Mouse (Mus musculus): ENCODE results near the gene Exph5. TPM values are rescaled to one million over a fixed set of nuclear protein-coding genes. Genes with fewer than 3 reads are reported as not detected.
A peak's percentile ranks its signal among the peaks of the same experiment; 100 is the strongest.

Exph5 gene
- polyA plus RNA-seq (2012; rRNA removed): 1.8 and 2.1 TPM in 2 replicates

- DNase-seq: peak; percentile 69
- WGBS: under 1% methylated on average over 11 of the region's 11 CpGs
- Histone ChIP-seq H3K27me3 (replicated peaks; ENCODE audit: control insufficient read depth, insufficient read depth, low read length) (no peaks in the 10 kb centered on the region), H3K4me3 (ENCODE audit: insufficient read depth, low read depth, low read length) (peak within 1 kb of the TSS; percentile 58), H3K4me1 (ENCODE audit: control insufficient read depth, insufficient read depth, low read length) (peaks cover 4% of the 10 kb centered on the region; the same call in 1 of the 2 replicates), H3K36me3 (ENCODE audit: control insufficient read depth, insufficient read depth, low read length) (no peaks in the 10 kb centered on the region), H3K27ac (ENCODE audit: insufficient read depth, low read depth, low read length) (peak within 1 kb of the TSS; percentile 21)
- TF ChIP-seq POLR2A (IDR thresholded peaks at IDR 0.05; ENCODE audit: low read depth, low read length): no peak
- no peak for TF ChIP-seq CTCF (conservative IDR thresholded peaks at IDR 0.05; ENCODE audit: insufficient read depth, insufficient read length, low read depth, low read length)
Measured at GRCm38 (mm10) chr9:53301269-53301720, at the start of gene Exph5. Gene Exph5, plus strand, starts transcription at chr9:53301670.

GRCm38 (mm10) chr9:53254368-53254767 lies 47.1 kb upstream of the Exph5 start:
- no peaks in the 10 kb centered on the region; the same call in 1 of the 2 replicates for H3K27me3 ChIP-seq (replicated peaks; ENCODE audit: control insufficient read depth, insufficient read depth, low read length)
- TF ChIP-seq CTCF (conservative IDR thresholded peaks at IDR 0.05; ENCODE audit: insufficient read depth, insufficient read length, low read depth, low read length) (peak; percentile 82), POLR2A (IDR thresholded peaks at IDR 0.05; ENCODE audit: low read depth, low read length) (no peak)
- no peaks in the 10 kb centered on the region for H3K36me3 ChIP-seq (ENCODE audit: control insufficient read depth, insufficient read depth, low read length)
- DNase-seq: peak; percentile 81
- 2% methylated on average over 4 of the region's 4 CpGs for WGBS
- H3K27ac ChIP-seq (ENCODE audit: insufficient read depth, low read depth, low read length): no peak overlapping the region
- H3K4me3 ChIP-seq (ENCODE audit: insufficient read depth, low read depth, low read length): no peak overlapping the region
- no peaks in the 10 kb centered on the region for H3K4me1 ChIP-seq (ENCODE audit: control insufficient read depth, insufficient read depth, low read length)

GRCm38 (mm10) chr9:53256690-53257305 lies 44.7 kb upstream of the Exph5 start:
- Histone ChIP-seq H3K4me3 (ENCODE audit: insufficient read depth, low read depth, low read length) (no peak overlapping the region), H3K27ac (ENCODE audit: insufficient read depth, low read depth, low read length) (no peak overlapping the region), H3K27me3 (replicated peaks; ENCODE audit: control insufficient read depth, insufficient read depth, low read length) (no peaks in the 10 kb centered on the region; the same call in 1 of the 2 replicates), H3K4me1 (ENCODE audit: control insufficient read depth, insufficient read depth, low read length) (no peaks in the 10 kb centered on the region), H3K36me3 (ENCODE audit: control insufficient read depth, insufficient read depth, low read length) (no peaks in the 10 kb centered on the region)
- WGBS: 84% methylated on average over 4 of the region's 4 CpGs
- no peak for DNase-seq
- TF ChIP-seq CTCF (conservative IDR thresholded peaks at IDR 0.05; ENCODE audit: insufficient read depth, insufficient read length, low read depth, low read length): no peak
- no peak for TF ChIP-seq POLR2A (IDR thresholded peaks at IDR 0.05; ENCODE audit: low read depth, low read length)

- no peak overlapping the region for H3K4me3 ChIP-seq (ENCODE audit: insufficient read depth, low read depth, low read length)
- H3K4me1 ChIP-seq (ENCODE audit: control insufficient read depth, insufficient read depth, low read length): no peaks in the 10 kb centered on the region
- no peaks in the 10 kb centered on the region for H3K27me3 ChIP-seq (replicated peaks; ENCODE audit: control insufficient read depth, insufficient read depth, low read length)
- TF ChIP-seq POLR2A (IDR thresholded peaks at IDR 0.05; ENCODE audit: low read depth, low read length) (no peak), CTCF (conservative IDR thresholded peaks at IDR 0.05; ENCODE audit: insufficient read depth, insufficient read length, low read depth, low read length) (no peak)
- DNase-seq: peak; percentile 10
- 21% methylated on average over 3 of the region's 3 CpGs for WGBS
- no peak overlapping the region for H3K27ac ChIP-seq (ENCODE audit: insufficient read depth, low read depth, low read length)
- H3K36me3 ChIP-seq (ENCODE audit: control insufficient read depth, insufficient read depth, low read length): no peaks in the 10 kb centered on the region
Measured at GRCm38 (mm10) chr9:53257772-53258171, 43.7 kb upstream of the Exph5 start.

- Histone ChIP-seq H3K4me1 (ENCODE audit: control insufficient read depth, insufficient read depth, low read length) (no peaks in the 10 kb centered on the region), H3K4me3 (ENCODE audit: insufficient read depth, low read depth, low read length) (no peak overlapping the region), H3K27ac (ENCODE audit: insufficient read depth, low read depth, low read length) (no peak overlapping the region), H3K36me3 (ENCODE audit: control insufficient read depth, insufficient read depth, low read length) (no peaks in the 10 kb centered on the region), H3K27me3 (replicated peaks; ENCODE audit: control insufficient read depth, insufficient read depth, low read length) (no peaks in the 10 kb centered on the region)
- no peak for DNase-seq
- TF ChIP-seq POLR2A (IDR thresholded peaks at IDR 0.05; ENCODE audit: low read depth, low read length) (no peak), CTCF (conservative IDR thresholded peaks at IDR 0.05; ENCODE audit: insufficient read depth, insufficient read length, low read depth, low read length) (no peak)
- WGBS: 41% methylated on average over 6 of the region's 6 CpGs
Measured at GRCm38 (mm10) chr9:53258199-53258598, 43.3 kb upstream of the Exph5 start.

GRCm38 (mm10) chr9:53264387-53264786 lies 37.1 kb upstream of the Exph5 start:
- H3K27me3 ChIP-seq (replicated peaks; ENCODE audit: control insufficient read depth, insufficient read depth, low read length): no peaks in the 10 kb centered on the region
- no peaks in the 10 kb centered on the region for H3K36me3 ChIP-seq (ENCODE audit: control insufficient read depth, insufficient read depth, low read length)
- H3K4me3 ChIP-seq (ENCODE audit: insufficient read depth, low read depth, low read length): no peak overlapping the region
- 52% methylated on average over 4 of the region's 4 CpGs for WGBS
- TF ChIP-seq CTCF (conservative IDR thresholded peaks at IDR 0.05; ENCODE audit: insufficient read depth, insufficient read length, low read depth, low read length) (no peak), POLR2A (IDR thresholded peaks at IDR 0.05; ENCODE audit: low read depth, low read length) (no peak)
- peaks cover 4% of the 10 kb centered on the region; the same call in 1 of the 2 replicates for H3K4me1 ChIP-seq (ENCODE audit: control insufficient read depth, insufficient read depth, low read length)
- DNase-seq: peak; percentile 40
- H3K27ac ChIP-seq (ENCODE audit: insufficient read depth, low read depth, low read length): peak overlapping the region; percentile 52; the same call in 1 of the 2 replicates

GRCm38 (mm10) chr9:53265589-53265988 lies 35.9 kb upstream of the Exph5 start:
- Histone ChIP-seq H3K4me3 (ENCODE audit: insufficient read depth, low read depth, low read length) (no peak overlapping the region), H3K36me3 (ENCODE audit: control insufficient read depth, insufficient read depth, low read length) (no peaks in the 10 kb centered on the region), H3K27me3 (replicated peaks; ENCODE audit: control insufficient read depth, insufficient read depth, low read length) (no peaks in the 10 kb centered on the region), H3K4me1 (ENCODE audit: control insufficient read depth, insufficient read depth, low read length) (peaks cover 4% of the 10 kb centered on the region; the same call in 1 of the 2 replicates), H3K27ac (ENCODE audit: insufficient read depth, low read depth, low read length) (no peak overlapping the region)
- TF ChIP-seq POLR2A (IDR thresholded peaks at IDR 0.05; ENCODE audit: low read depth, low read length) (no peak), CTCF (conservative IDR thresholded peaks at IDR 0.05; ENCODE audit: insufficient read depth, insufficient read length, low read depth, low read length) (no peak)
- WGBS: 73% methylated on average over 2 of the region's 2 CpGs
- DNase-seq: no peak

Measured in kidney, adult 2 months (tissue).